Comparison of ENCODE assay signal across 8 mouse cellular contexts in genomic region chr10:24312191-24312611, GRCm38 (mm10).
DNase-seq lines count a peak whose midpoint lies in the region; ATAC-seq and TF ChIP-seq lines count a peak whose summit lies in the region.

No protein-coding gene starts in this region.

- H3K4me1 ChIP-seq in heart, adult 2 months (ENCODE audit: control insufficient read depth, insufficient read depth, low read length): no peaks in the 10 kb centered on the region
- H3K4me1 ChIP-seq in kidney, adult 2 months (ENCODE audit: control insufficient read depth, insufficient read depth, low read length): no peaks in the 10 kb centered on the region
- no peaks in the 10 kb centered on the region for H3K4me1 ChIP-seq in limb, embryonic 12.5 days (replicated peaks)
- no peaks in the 10 kb centered on the region for H3K4me1 ChIP-seq in midbrain, embryonic 16.5 days (ENCODE audit: control insufficient read depth, insufficient read depth, low read length)

- no peak for TF ChIP-seq POLR2A in heart, adult 2 months (IDR thresholded peaks at IDR 0.05; ENCODE audit: insufficient read depth, low read depth, low read length)
- no peak for TF ChIP-seq POLR2A in kidney, adult 2 months (IDR thresholded peaks at IDR 0.05; ENCODE audit: low read depth, low read length)

- peak overlapping the region; percentile 33; the same call in 1 of the 2 replicates for H3K27ac ChIP-seq in heart, adult 2 months
- no peak overlapping the region for H3K27ac ChIP-seq in kidney, adult 2 months (ENCODE audit: insufficient read depth, low read depth, low read length)
- H3K27ac ChIP-seq in limb, embryonic 12.5 days: no peak overlapping the region
- no peak overlapping the region for H3K27ac ChIP-seq in midbrain, embryonic 16.5 days (ENCODE audit: low read length)

- no peaks in the 10 kb centered on the region for H3K27me3 ChIP-seq in heart, adult 2 months (ENCODE audit: control insufficient read depth, insufficient read depth, low read length)
- H3K27me3 ChIP-seq in kidney, adult 2 months (replicated peaks; ENCODE audit: control insufficient read depth, insufficient read depth, low read length): no peaks in the 10 kb centered on the region
- no peaks in the 10 kb centered on the region for H3K27me3 ChIP-seq in limb, embryonic 12.5 days
- H3K27me3 ChIP-seq in midbrain, embryonic 16.5 days (ENCODE audit: control insufficient read depth, insufficient read depth, low read depth, low read length): no peaks in the 10 kb centered on the region

- TF ChIP-seq EP300 in heart, adult 2 months (IDR thresholded peaks at IDR 0.05; ENCODE audit: insufficient read depth, low read depth, low read length): no peak

- H3K4me3 ChIP-seq in heart, adult 2 months: peak overlapping the region; percentile 44
- no peak overlapping the region for H3K4me3 ChIP-seq in kidney, adult 2 months (ENCODE audit: insufficient read depth, low read depth, low read length)
- H3K4me3 ChIP-seq in limb, embryonic 12.5 days (replicated peaks): no peak overlapping the region
- no peak overlapping the region for H3K4me3 ChIP-seq in midbrain, embryonic 16.5 days (ENCODE audit: low read depth, low read length)

- H3K79me2 ChIP-seq in heart, adult 2 months (replicated peaks; ENCODE audit: control insufficient read depth, insufficient read depth, low read length): no peaks in the 10 kb centered on the region

- DNase-seq in urinary bladder, postnatal 14 days (ENCODE audit: low spot score): peak; percentile 81
- no peak for DNase-seq in urinary bladder, postnatal 10 days (ENCODE audit: low spot score)
- DNase-seq in embryo, embryonic 11.5 days (ENCODE audit: low read depth, low spot score): peak; percentile 75
- DNase-seq in heart, adult 2 months: peak; percentile 75 to 77
- peak; percentile 88 for DNase-seq in kidney, adult 2 months
- peak; percentile 36 to 67 for DNase-seq in spleen, postnatal 4 days (ENCODE audit: low spot score in 2 of 2)

- no peak overlapping the region for H3K9ac ChIP-seq in heart, adult 2 months (ENCODE audit: low read depth, low read length)
- H3K9ac ChIP-seq in limb, embryonic 12.5 days (replicated peaks): no peak overlapping the region
- no peak overlapping the region for H3K9ac ChIP-seq in midbrain, embryonic 16.5 days (ENCODE audit: low read depth, low read length)

- no peaks in the 10 kb centered on the region for H3K9me3 ChIP-seq in limb, embryonic 12.5 days
- H3K9me3 ChIP-seq in midbrain, embryonic 16.5 days (replicated peaks; ENCODE audit: control insufficient read depth, low read length, poor library complexity, severe bottlenecking): no peaks in the 10 kb centered on the region; the same call in 1 of the 2 replicates

- ATAC-seq in limb, embryonic 12.5 days (ENCODE audit: insufficient number of reproducible peaks, insufficient read depth, low FRiP score, low TSS enrichment, low read depth): no peak
- peak; percentile 78 for ATAC-seq in midbrain, embryonic 16.5 days

- intact Hi-C loops in heart, adult 2 months (cut with DNase I): loop anchor here (5.0 kb wide), 1 partner anchor 315 kb away; no protein-coding TSS in a partner anchor

- no peaks in the 10 kb centered on the region for H3K36me3 ChIP-seq in heart, adult 2 months (ENCODE audit: control insufficient read depth, insufficient read depth, low read length)
- H3K36me3 ChIP-seq in kidney, adult 2 months (ENCODE audit: control insufficient read depth, insufficient read depth, low read length): no peaks in the 10 kb centered on the region
- H3K36me3 ChIP-seq in limb, embryonic 12.5 days: no peaks in the 10 kb centered on the region
- H3K36me3 ChIP-seq in midbrain, embryonic 16.5 days (ENCODE audit: control insufficient read depth, insufficient read depth, low read length): no peaks in the 10 kb centered on the region

- peak; percentile 75 for TF ChIP-seq CTCF in heart, adult 2 months (IDR thresholded peaks at IDR 0.05)
- TF ChIP-seq CTCF in kidney, adult 2 months (conservative IDR thresholded peaks at IDR 0.05; ENCODE audit: insufficient read depth, insufficient read length, low read depth, low read length): peak; percentile 85

- H3K4me2 ChIP-seq in limb, embryonic 12.5 days: 0 out of 2 replicates have a peak overlapping the region, but pooled peaks have one; percentile 11
- 0 out of 2 replicates have a peak overlapping the region, but pooled peaks have one; percentile 25 for H3K4me2 ChIP-seq in midbrain, embryonic 16.5 days (ENCODE audit: low read length)

- WGBS in heart, adult 2 months: 0% methylated on average over 9 of the region's 9 CpGs
- WGBS in kidney, adult 2 months: under 1% methylated on average over 9 of the region's 9 CpGs
- under 1% methylated on average over 9 of the region's 9 CpGs for WGBS in limb, embryonic 12.5 days
- WGBS in midbrain, embryonic 16.5 days: under 1% methylated on average over 9 of the region's 9 CpGs
